Mouse (Mus musculus) ovary, postnatal 36 days (tissue): ENCODE measurements around the gene Tspan9.

Experiments
- DNase-seq: peaks from one replicate; pipeline ENCODE4 v3.0.0; 2022; ENCODE audit warnings: low spot score, mixed read lengths

Gene Tspan9

DNA sequence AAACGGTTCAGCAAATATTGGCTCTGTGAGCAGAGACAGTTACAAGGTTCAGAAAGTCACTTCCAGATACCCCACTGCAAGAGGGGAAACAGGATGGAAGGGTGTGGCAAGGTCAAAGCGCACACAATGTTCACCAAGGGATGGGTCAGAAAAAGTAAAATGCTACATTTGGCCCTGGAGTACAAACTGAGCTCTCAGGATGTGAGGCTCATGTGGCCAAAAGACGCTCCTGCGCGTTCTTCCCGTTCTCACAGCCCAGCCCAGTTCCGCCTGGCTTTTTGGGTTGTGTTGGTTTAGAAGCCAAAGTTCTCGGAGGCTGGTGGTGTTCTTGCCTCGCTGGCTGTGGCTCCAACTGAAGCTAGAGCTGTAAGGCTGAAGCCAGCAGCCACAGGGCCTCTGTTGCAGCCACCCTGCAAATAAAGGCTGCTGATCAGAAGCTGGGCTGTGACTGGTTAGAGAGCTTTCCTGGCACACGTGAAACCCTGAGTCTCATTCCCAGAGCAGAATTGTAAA lies 9.7 kb downstream of the Tspan9 start:
- no peak for DNase-seq

DNA sequence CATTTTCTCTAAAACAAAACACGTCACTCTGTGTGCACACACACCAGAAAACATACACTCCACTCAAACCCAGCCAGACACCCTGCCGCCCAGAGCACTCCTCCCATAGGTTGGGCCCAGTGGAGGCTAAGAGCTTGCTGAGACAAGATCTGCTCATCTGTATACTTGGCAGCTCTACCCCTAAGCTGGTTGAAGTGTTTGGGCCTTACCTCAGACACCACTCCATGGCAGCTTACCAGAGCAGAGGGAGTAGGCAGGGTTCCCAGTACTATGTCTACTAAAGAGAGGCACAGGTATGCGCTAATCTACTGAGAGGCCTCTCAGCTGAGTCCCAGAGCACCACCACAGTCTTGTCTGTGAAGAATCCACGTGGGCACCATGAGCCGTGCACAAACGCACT lies 10.8 kb downstream of the Tspan9 start:
- no peak for DNase-seq

DNA sequence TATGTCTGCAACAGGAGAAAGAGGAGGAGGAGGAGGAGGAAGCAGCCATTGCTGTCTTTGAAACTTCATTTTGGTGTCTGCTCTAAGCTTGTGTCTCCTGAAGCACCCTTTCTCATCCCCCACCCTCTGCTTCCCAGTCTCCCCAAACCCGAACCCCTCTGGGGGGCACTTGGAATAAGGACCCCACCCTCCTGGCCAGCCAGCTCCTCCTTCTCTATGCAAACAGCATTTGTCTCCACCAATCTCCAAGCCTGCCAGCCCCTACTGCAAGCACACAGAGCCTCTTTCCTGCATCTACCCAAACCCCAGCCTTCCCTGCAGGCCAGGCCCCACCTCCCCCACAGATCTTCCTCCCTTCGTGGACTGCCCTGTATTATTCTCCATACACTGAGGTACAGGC lies 12.0 kb downstream of the Tspan9 start:
- DNase-seq, result no peak

DNA sequence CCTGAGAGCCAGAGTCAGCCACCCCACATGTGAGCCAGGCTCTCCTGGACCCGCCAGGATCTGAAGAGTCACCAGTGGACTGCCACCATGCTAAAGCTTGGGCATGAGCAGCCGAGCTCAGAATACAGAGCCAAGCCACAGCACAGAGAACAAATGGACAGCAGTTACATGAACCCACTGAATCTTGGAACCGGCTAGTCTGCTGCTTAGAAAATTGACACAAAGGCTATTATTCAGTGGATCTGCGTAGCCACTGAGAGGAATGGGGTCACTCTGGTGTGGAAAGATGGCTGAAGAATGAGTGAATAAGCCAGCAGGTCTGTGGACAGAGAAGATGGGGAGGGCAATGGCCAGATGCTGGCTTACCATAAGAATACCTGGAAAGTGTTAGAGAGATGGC lies 12.7 kb downstream of the Tspan9 start:
- no peak for DNase-seq

DNA sequence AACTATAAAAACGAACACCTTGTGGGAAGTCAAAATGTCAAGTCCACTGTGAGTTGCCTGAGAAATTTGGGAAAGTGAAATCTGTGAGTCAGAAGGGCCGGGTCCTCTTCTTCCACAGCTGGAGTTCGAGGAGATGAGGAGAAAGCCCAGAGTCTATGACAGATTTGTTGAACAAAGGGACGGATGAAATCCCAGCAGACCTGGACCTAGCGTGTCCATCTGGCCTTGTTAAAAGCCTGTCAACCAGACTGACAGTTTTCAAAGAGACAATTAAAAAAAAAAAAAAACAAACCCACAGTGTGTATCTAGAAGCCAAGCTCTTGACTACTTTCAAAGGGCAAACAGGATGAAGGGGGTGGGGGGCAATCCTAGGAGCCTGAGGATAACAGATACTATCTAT lies 14.0 kb downstream of the Tspan9 start:
- DNase-seq, result no peak

DNA sequence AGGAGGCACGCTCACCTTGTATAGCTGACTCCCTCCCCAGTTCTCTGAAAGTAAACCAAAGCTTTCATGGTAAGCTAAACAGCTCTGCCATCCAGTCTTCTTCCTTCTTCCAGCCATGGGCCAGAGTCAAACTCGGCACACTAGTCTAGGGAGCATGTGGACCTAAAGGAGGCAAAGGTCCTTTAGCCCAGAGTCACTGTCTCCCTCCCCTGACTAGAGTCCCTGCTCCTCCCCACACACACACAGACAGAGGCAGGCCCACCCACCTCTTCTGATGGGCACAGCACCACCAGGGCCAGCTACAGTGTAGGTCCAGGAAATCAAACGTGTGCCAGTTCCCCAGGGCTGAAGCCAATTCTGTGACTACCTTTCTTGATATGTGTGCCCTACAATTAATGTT lies 16.1 kb downstream of the Tspan9 start:
- no peak for DNase-seq

DNA sequence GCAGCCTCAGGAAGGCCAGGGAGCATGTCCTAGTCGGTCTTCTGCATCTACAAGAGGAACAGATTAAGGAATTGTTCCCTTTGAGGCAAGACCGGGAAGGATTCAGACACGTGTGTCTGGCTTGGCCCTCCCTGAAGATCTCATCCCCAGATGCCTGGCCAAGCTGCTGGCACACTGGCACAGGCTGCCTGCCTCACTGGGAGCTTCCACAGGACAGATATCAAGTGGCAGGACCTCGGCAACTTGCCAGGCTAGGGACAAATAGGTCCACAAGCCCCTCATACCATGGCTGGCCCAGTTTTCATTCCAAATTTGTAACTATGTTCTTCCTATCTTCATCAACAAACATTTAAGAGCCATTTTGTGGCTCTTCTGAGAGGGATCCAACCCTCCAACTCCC lies 16.5 kb downstream of the Tspan9 start:
- DNase-seq, result no peak

DNA sequence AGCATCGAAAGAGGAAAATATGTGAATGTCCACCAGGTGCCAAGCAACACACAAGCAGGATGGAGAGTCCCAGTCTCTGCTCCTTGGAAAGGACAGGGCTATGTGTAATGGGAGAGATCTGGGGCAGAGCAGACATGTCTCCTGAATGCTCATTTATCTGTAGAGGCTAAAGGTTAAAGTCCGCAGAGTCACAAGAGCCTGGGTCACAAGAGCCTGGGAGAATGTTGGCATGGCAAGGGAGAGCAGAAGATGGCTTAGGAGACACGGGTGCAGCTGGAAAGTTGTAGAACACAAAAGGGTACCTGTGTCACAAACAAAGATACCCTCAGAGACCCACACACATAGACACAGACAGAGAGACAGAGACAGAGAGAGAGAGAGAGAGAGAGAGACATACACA lies 17.9 kb downstream of the Tspan9 start:
- DNase-seq, result no peak

DNA sequence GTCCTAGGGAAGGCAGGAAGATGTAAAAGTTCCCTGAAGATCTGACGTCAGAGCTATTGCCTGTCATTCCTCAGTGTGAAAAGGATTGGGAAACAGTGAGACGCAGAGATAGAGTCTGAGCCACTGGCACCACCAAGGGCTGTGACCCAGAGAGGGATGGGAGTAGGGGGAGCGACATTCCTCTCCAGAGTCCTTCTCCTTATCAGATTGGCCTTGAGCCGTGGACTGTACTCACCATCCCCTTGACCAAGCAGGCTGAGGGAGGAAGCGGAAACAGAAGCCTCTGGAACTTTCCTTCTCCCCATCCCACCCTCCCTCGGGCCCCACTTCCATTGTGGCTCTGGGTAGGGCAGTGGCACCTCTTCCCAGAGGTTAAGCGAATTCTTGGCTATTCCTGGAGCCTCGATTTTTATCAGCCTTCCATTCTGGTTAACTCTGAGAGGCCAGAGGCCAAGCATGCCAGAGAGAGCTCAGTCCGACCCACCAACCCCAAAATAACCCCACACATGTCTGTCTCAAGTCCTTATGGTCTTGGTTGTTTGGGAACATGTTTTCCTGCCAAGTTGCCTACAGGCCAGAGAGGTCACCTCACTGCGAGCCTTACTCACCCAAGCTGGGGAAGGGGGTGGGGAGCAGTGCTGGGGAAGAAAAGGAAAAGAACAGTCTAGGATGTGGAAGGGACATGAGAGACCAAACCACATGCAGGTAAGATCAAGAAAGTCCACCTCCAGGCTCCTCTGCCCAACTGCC lies 19.0 kb downstream of the Tspan9 start:
- DNase-seq, result no peak

DNA sequence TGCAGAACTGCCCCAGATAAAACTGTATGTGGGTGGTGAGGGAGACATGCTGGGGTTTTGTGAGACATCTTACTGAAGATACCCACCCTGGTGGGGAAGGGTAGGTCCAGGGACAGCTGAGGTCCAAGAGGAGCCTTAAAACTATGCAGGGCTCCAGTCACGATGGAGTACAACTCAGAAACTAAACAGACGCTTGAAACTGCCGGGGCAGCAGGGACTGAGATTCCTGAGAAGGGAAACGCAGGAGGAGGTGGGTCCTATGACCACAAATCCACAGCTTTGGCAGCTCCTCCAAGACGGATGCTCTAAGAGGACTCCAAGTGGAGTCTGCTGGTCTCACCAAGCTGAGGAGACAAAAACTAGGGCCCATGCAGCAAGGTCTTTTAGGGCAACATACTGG lies 21.3 kb downstream of the Tspan9 start:
- no peak for DNase-seq

DNA sequence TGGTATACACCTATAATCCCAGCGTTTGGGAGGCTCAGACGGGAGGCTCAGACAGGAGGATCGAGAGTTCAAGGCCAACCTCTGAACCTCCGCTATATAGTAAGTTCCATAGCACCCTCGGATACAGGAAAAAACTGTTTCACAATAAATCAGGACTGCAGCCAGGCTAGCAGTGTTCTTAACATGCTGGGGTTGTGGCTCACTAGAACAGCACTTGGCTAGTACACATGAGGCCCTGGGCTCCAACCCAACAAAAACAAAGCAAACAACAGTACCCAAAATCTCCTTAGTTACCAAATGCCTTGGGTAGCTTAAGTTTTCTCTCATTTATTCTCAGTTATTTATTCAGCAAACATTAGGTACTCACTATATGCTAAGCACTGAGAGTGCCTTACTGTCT lies 21.7 kb downstream of the Tspan9 start:
- DNase-seq, result no peak

DNA sequence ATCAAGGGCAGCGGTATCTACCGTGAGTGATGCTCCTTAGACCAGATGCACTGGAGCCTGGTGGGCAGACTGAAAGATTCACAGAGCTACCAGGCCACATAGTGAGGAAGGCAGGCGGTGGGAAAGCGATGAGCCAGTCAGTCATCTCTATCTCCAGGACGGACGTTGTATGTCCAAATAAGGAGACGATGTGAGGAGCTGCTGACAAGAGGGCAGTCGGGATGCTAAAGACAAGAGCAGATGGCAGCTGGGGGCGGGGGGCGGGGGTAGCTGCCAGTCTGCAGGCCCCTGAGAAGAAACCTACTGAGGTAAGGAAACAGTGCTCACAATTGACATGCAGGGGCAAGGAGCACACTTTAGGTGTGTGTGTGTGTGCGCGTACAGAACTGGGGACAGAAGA lies 22.6 kb downstream of the Tspan9 start:
- no peak for DNase-seq

DNA sequence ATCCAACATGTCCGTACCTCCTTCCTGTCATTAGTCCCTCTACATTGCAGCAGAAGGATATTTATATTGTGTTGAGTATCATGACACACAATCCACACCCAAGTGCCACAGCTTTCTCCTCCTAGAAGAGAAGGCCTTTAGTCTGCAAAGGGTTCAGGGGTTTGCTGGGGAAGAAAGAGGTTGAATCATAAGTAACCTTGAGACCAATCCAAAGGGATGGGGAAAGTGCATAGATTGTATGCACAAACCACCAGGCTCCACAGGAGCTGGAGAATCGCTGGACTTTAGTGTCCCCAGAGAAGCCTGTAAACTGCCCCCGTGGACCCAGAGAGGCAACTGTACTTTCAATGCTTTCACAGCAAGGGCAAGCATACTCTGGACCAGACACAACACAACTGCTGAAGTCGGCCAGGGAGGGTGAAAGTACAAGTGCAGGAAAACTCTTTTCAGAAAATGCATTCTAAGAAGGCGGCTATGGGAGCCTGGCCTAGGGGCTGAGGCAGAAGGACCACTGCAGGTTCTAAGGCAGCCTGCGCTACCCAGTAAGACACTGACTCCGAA lies 24.6 kb downstream of the Tspan9 start:
- DNase-seq, result no peak

DNA sequence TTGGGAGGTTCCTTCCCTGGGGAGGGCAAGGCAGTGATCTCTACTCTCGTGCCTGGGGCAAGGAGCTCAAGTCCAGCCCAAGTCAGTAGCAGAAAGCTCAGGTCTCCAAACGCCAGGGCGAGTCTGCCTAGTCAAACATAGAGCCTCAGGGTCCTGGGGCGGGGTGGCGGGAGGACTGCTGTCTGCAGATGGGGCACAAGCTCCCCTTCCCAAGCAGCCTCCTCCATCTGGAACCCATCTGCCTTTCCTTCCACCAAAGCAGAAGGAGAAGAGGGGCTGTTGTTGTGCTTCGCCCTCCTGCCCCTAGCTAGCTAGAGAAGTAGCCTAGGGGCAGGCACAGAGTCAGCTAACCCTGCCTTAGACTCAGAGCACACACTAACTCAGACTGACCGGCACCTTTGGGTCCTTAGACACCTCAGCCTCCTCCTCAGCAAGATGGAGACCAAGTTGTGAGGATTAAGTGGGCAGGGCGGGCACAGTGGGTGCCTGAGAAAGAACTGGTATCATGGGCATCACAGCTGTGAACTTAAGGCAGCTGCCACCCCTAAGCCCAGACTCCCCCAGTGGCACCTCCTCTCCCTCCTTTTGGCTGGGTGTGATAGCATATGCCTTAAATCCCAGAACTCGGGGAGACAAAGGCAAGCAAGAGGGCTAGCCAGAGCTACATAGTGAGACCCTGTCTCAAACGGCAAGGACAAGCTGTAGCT lies 26.4 kb downstream of the Tspan9 start:
- no peak for DNase-seq

DNA sequence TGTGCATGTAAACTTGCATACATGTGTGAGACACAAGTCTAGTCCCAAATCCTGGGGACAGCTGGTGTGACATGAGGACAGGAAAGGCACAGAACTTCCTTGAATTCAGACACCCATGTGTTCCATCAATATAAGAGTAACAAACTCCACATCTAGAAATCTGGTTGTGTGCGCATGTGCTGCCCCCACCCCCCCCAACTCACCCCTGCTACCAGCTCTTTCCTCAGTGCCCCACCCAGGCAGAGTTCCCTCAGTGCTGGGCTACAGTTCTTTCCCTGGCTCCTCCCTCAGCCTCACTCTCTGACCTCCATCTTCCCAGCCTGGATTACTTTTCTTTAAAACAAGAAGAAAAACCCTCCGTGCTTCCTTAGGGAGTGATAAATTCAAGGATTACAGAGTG lies 27.1 kb downstream of the Tspan9 start:
- no peak for DNase-seq

DNA sequence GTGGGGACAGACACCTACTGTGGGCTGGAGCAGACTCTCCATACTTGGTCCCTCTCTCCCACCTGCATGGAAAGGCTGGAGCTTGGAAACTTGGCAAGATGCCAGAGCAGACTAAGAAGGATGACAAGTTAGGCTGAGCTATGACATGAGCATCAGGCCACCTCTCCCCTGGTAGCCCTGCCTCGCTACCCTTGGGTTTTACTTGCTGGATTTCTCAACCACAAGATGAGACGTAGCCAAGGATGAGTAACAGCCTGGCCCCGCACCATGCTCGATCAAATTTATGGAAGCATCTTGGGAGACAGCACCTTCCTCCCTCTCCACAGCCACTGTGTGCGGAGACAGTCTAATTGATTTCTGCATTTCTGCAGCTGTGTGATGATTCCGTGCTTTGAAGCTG lies 28.3 kb downstream of the Tspan9 start:
- DNase-seq, result no peak

DNA sequence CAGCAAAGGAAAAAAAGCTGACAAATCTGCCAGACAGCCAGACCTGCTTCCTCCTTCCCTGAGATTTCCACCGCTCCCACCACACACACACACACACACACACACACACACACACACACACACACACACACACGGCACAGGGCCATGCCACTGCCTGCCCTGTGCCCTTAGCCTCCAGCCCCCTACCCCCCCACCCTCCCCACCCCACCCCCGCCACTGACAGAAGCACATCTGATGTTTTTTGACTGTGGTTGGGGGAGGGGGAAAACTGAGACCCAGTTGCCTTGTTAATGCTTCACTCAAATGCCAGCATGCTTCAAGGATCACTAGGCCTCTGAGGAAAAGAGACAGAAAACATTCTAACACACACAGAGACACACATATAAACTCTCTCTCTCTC lies 30.8 kb downstream of the Tspan9 start:
- DNase-seq, result no peak

DNA sequence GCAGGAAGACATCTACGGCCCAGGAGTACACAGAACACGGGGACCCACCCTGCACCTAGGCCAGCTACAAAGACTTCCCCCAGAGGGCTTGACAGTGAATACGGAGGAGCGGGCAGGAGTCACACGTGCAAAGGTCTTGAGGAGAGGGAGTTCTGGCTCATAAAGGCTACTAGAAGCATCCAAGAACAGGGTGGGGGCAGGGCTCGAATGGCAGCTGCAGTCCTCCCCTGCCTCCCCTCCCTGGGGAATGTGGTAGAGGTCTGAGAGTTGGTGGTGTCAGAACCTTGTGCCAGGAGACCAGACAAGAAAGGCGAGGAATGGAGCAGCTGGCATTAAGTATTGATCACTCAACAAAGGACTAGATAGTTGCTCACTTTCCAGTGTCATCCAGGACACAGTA lies 31.6 kb downstream of the Tspan9 start:
- no peak for DNase-seq

DNA sequence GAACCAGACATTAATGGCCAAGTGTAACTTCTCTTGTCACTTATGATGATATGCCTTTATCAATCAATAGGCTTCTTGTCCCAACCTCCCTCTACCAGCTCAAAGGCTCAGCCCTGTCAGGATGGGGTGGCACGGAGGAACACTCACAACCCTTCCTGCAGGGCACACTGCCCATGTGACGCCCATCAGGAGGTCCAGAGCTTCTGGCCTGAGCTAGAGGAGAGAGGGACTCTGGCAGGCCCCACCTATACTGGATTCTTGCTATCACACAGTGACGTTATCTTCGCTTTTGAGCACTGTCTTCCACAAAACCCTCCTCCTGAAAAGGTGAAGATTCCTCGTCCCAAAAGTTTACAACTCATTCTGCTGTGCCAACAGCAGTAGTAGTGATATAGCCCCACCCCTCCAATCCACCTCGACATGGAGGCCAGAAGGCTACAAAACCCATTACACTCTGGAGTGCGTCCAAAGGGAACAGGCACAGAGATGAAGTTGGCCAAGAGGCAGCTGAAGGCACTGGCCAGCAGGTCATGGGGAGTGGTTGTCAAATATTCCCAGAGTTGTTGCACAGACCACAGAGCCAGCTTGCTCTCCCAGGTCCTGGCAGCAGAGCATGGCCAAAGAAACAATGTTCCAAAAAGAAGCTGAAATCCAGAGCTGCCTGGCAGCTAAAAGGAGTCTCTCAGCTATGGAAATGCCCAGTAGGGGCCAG lies 34.9 kb downstream of the Tspan9 start:
- DNase-seq, result no peak

DNA sequence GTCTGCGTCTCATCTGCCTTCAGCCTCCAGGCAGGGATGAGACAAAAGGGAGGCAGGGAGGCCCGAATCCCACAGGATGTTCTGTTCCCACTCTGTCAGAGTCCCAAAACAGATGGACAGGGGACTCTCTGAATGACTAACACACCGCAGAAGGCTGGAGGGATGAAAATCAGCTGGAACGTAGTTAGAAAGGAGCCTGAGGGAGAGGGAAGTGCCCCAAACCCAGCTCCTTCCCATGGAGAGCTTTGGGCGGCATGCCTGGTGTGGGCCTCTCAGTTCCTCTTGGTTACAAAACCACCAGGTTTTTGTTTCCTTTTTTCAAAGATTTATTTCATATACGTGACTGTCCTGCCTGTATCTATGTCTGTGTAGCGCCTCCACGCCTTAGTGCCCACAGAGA lies 35.7 kb downstream of the Tspan9 start:
- no peak for DNase-seq

DNA sequence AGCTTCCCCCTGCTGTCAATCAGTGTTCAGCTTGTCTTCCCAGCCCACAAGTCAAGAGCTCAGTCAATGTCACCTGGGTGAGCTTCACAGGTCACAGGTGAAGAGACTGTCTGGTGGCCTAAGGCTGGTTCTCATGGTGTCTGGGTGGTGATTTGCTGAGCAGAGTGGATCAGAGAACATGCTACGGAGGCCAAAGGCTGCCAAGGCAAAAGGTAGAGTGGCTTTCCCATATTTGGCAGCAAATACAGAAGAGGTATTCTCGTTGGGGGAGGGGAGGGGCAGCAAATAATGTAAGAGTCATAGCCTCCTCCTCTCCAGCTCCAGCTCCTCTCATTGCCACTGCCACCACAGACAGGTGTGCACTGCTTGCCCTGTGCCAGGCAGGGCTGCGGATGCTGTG lies 37.2 kb downstream of the Tspan9 start:
- no peak for DNase-seq

DNA sequence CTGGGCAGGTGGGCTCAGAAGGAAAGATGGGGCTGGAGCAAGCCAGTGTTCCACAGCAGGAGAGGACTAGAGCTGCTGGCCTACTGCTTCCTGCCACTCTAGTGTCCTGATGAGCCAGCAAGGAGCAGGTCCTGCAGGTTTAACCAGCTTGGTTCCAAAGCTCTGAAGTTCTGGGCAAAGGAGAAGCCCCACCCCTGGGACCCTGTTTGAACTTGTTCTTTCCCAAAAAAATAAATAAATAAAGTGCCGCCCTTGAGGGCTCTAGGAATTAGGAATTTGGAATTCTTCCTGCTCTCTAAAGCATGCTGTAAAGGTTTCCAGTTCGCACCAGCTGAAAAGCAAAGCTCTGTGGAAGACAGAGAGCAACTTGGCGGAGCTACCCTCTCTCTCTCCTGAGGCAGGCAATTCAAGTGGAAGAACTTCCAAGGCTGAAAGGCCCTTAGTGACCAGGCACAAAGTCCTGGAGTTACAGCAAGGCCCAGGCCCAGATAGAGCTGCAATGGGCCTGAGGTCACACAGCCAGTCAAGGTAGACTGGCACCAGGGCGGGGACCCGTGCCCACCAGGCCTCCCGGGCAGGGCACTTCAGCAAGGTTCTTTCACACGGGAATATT lies 38.6 kb downstream of the Tspan9 start:
- DNase-seq, result no peak
